Mouse (Mus musculus): Measurements from ENCODE around the gene Btg4. TPM values are rescaled to one million over a fixed set of nuclear protein-coding genes. Genes with fewer than 3 reads are reported as not detected.

The Btg4 gene
- not detected for total RNA-seq (2023)

GRCm38 (mm10) chr9:51060601-51061000 lies at the start of gene Btg4:
Gene Btg4, plus strand, starts transcription at chr9:51060901.

GRCm38 (mm10) chr9:51076979-51077315 lies 16.2 kb downstream of the Btg4 start, which contains the start of gene Layn:
Gene Layn, minus strand, starts transcription at chr9:51077094.

GRCm38 (mm10) chr9:51101756-51102425 lies 41.2 kb downstream of the Btg4 start, which contains the start of gene 4833427G06Rik:
Gene 4833427G06Rik, minus strand, starts transcription at chr9:51102078.

GRCm38 (mm10) chr9:51165312-51166180 lies 104.8 kb downstream of the Btg4 start, which contains the start of gene Gm32742:
Gene Gm32742, minus strand, starts transcription at chr9:51165517.

Other genes starting within 250 kb of the Btg4 start
- gene Ppp2r1b, start 215.6 kb upstream of the Btg4 start, total RNA-seq (2023), result 10 to 100 TPM; 24.7 to 25.1 TPM
- gene Sik2, start 51.8 kb upstream of the Btg4 start, total RNA-seq (2023), result 10 to 100 TPM; 44.5 to 47.0 TPM
- gene Layn, start 16.2 kb downstream of the Btg4 start, total RNA-seq (2023), result 1 to 10 TPM; 4.8 to 5.8 TPM
- not detected for gene 4833427G06Rik, start 41.2 kb downstream of the Btg4 start, total RNA-seq (2023)
- not detected for gene Gm32742, start 104.6 kb downstream of the Btg4 start, total RNA-seq (2023)
- 1 to 10 TPM; 2.9 to 3.1 TPM for gene Pou2af1, start 152.8 kb downstream of the Btg4 start, total RNA-seq (2023)
- not detected for gene Colca2, start 217.7 kb downstream of the Btg4 start, total RNA-seq (2023)

Measured in neutrophil, adult 83 days (primary cell).